Mouse (Mus musculus): ENCODE data around the gene Ubash3b.

Gene Ubash3b

GRCm38 (mm10) chr9:41049282-41049681 is 112.2 kb downstream of the Ubash3b start:
- DNase-seq: no peak

- DNase-seq: no peak
Measured at GRCm38 (mm10) chr9:41048820-41049219, 112.7 kb downstream of the Ubash3b start.

- DNase-seq: no peak
Measured at GRCm38 (mm10) chr9:41048216-41048615, 113.3 kb downstream of the Ubash3b start.

- no peak for DNase-seq
Measured at GRCm38 (mm10) chr9:41047654-41048053, 113.8 kb downstream of the Ubash3b start.

- peak; percentile 69 to 79 for DNase-seq
Measured at GRCm38 (mm10) chr9:41044626-41045025, 116.9 kb downstream of the Ubash3b start.

GRCm38 (mm10) chr9:41043641-41044040 is 117.9 kb downstream of the Ubash3b start:
- no peak for DNase-seq

- DNase-seq: no peak
Measured at GRCm38 (mm10) chr9:41041404-41041803, 120.1 kb downstream of the Ubash3b start.

GRCm38 (mm10) chr9:41038150-41038664 is 123.3 kb downstream of the Ubash3b start:
- no peak for DNase-seq

- DNase-seq: no peak
Measured at GRCm38 (mm10) chr9:41031590-41032489, 129.7 kb downstream of the Ubash3b start.

GRCm38 (mm10) chr9:41029827-41030226 is 131.7 kb downstream of the Ubash3b start:
- no peak for DNase-seq

GRCm38 (mm10) chr9:41028470-41028869 is 133.0 kb downstream of the Ubash3b start:
- peak; percentile 36 to 44 for DNase-seq

GRCm38 (mm10) chr9:41021690-41022089 is 139.8 kb downstream of the Ubash3b start:
- DNase-seq: no peak

GRCm38 (mm10) chr9:41020486-41020885 is 141.0 kb downstream of the Ubash3b start:
- no peak for DNase-seq

GRCm38 (mm10) chr9:41014512-41014911 is 147.0 kb downstream of the Ubash3b start:
- no peak for DNase-seq

- no peak for DNase-seq
Measured at GRCm38 (mm10) chr9:41012456-41012855, 149.0 kb downstream of the Ubash3b start.

GRCm38 (mm10) chr9:41011512-41012436 is 149.7 kb downstream of the Ubash3b start:
- DNase-seq: no peak

- no peak for DNase-seq
Measured at GRCm38 (mm10) chr9:41007785-41008184, 153.7 kb downstream of the Ubash3b start.

GRCm38 (mm10) chr9:41004415-41004814 is 157.1 kb downstream of the Ubash3b start, which contains the start of gene Crtam:
Crtam (minus strand) TSS chr9:41004628.
- peak; percentile 10 to 21 for DNase-seq

GRCm38 (mm10) chr9:40997116-40997779 is 164.2 kb downstream of the Ubash3b start:
- DNase-seq: peak; percentile 15 to 35

GRCm38 (mm10) chr9:40994075-40994474 is 167.4 kb downstream of the Ubash3b start:
- no peak for DNase-seq

GRCm38 (mm10) chr9:40991511-40991910 is 170.0 kb downstream of the Ubash3b start:
- DNase-seq: no peak

GRCm38 (mm10) chr9:40989940-40990588 is 171.4 kb downstream of the Ubash3b start:
- DNase-seq: peak; percentile 10 to 32
